Mouse (Mus musculus): ENCODE data around the gene Zfp541. TPM values are rescaled to one million over a fixed set of nuclear protein-coding genes. Genes with fewer than 3 reads are reported as not detected.

The Zfp541 gene
- total and polyA plus RNA-seq, 3 experiments, result 0.01 TPM; not detected in 2

DNA sequence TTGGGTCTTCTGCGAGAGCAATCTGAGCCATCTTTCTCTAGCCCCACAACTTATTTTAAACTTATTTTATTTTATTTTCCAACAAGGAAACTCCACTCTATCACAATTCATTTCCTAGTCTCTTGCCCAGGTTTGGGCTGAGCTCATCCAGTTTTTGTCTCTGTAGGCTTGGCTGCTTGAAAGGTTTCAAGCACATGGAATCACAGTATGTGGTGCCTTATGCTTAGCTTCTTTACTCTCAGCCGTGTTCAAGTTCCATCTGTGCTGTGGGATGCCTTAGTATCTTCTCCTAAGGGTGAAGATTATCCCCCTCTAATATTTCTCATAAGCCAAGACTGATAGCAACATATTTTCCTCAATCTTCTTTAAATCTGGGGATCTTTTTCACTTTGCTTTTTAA is 26.0 kb downstream of the Zfp541 start:
- Histone ChIP-seq H3K4me1 (ENCODE audit: control insufficient read depth in 1 of 2, insufficient read depth in 2 of 2, low read length in 2 of 2) (no peaks in the 10 kb centered on the region), H3K79me2 (ENCODE audit: control insufficient read depth, insufficient read depth, low read length, poor library complexity) (no peaks in the 10 kb centered on the region), H3K9ac (ENCODE audit: control insufficient read depth, low read depth, low read length, poor library complexity, severe bottlenecking) (no peak overlapping the region), H3K9me3 (replicated peaks; ENCODE audit: insufficient read depth, low read length) (no peaks in the 10 kb centered on the region), H3K27ac (ENCODE audit: control insufficient read depth, low read depth, low read length) (no peak overlapping the region), H3K36me3 (ENCODE audit: control insufficient read depth in 1 of 2, insufficient read depth in 2 of 2, low read length in 2 of 2) (no peaks in the 10 kb centered on the region), H3K27me3 (ENCODE audit: control insufficient read depth in 1 of 2, insufficient read depth in 2 of 2, low read length in 2 of 2) (peaks cover 23 to 29% of the 10 kb centered on the region in 2 experiments), H3K4me3 (ENCODE audit: control insufficient read depth in 1 of 2, insufficient read depth in 1 of 2, low read depth in 2 of 2, low read length in 2 of 2) (no peak overlapping the region)
- TF ChIP-seq ZMIZ1 (IDR thresholded peaks at IDR 0.05; ENCODE audit: low read depth, low read length) (no peak), ZNF384 (IDR thresholded peaks at IDR 0.05; ENCODE audit: low read depth, low read length) (no peak), POLR2A (IDR thresholded peaks at IDR 0.05; ENCODE audit: control insufficient read depth in 1 of 2, insufficient read depth in 1 of 2, low read depth in 1 of 2, low read length in 2 of 2, poor library complexity in 1 of 2) (no peak), MAZ (IDR thresholded peaks at IDR 0.05; ENCODE audit: low read depth, low read length) (no peak), MAX (IDR thresholded peaks at IDR 0.05; ENCODE audit: low read length) (no peak), MXI1 (IDR thresholded peaks at IDR 0.05; ENCODE audit: low read depth, low read length) (no peak), NRF1 (IDR thresholded peaks at IDR 0.05; ENCODE audit: insufficient read depth, low read depth, low read length, poor library complexity, severe bottlenecking) (no peak), ZKSCAN1 (IDR thresholded peaks at IDR 0.05; ENCODE audit: low read depth, low read length) (no peak)
- no peak for DNase-seq (ENCODE audit: low read depth, low spot score)

- H3K27ac ChIP-seq (ENCODE audit: control insufficient read depth, low read depth, low read length), result no peak overlapping the region
- H3K36me3 ChIP-seq (ENCODE audit: control insufficient read depth in 1 of 2, insufficient read depth in 2 of 2, low read length in 2 of 2), result peaks cover 0 to 4% of the 10 kb centered on the region in 2 experiments; a peak in 2 of 4 replicates
- DNase-seq (ENCODE audit: low read depth, low spot score), result no peak
- peaks cover 25 to 27% of the 10 kb centered on the region in 2 experiments for H3K27me3 ChIP-seq (ENCODE audit: control insufficient read depth in 1 of 2, insufficient read depth in 2 of 2, low read length in 2 of 2)
- H3K79me2 ChIP-seq (ENCODE audit: control insufficient read depth, insufficient read depth, low read length, poor library complexity), result peaks cover 11% of the 10 kb centered on the region
- H3K4me1 ChIP-seq (ENCODE audit: control insufficient read depth in 1 of 2, insufficient read depth in 2 of 2, low read length in 2 of 2), result peaks cover 0 to 7% of the 10 kb centered on the region in 2 experiments; a peak in 1 of 4 replicates
- H3K9me3 ChIP-seq (replicated peaks; ENCODE audit: insufficient read depth, low read length), result no peaks in the 10 kb centered on the region
- no peak overlapping the region for H3K4me3 ChIP-seq (ENCODE audit: control insufficient read depth in 1 of 2, insufficient read depth in 1 of 2, low read depth in 2 of 2, low read length in 2 of 2)
- no peak for TF ChIP-seq MYB (IDR thresholded peaks at IDR 0.05; ENCODE audit: low read depth, low read length)
- no peak for TF ChIP-seq SMC3 (IDR thresholded peaks at IDR 0.05; ENCODE audit: low read depth, low read length)
- no peak for TF ChIP-seq GATA1 (IDR thresholded peaks at IDR 0.05; ENCODE audit: low read depth, low read length)
- no peak for TF ChIP-seq MAZ (IDR thresholded peaks at IDR 0.05; ENCODE audit: low read depth, low read length)
- TF ChIP-seq KAT2A (conservative IDR thresholded peaks at IDR 0.05; ENCODE audit: low read depth, low read length), result no peak
- no peak for TF ChIP-seq ZC3H11A (IDR thresholded peaks at IDR 0.05; ENCODE audit: low read depth, low read length)
- TF ChIP-seq MXI1 (IDR thresholded peaks at IDR 0.05; ENCODE audit: low read depth, low read length), result no peak
- no peak for TF ChIP-seq EP300 (IDR thresholded peaks at IDR 0.05; ENCODE audit: low read depth in 1 of 2, low read length in 2 of 2)
- no peak for TF ChIP-seq USF1 (IDR thresholded peaks at IDR 0.05; ENCODE audit: low read depth, low read length)
- TF ChIP-seq ETS1 (IDR thresholded peaks at IDR 0.05; ENCODE audit: low read depth, low read length), result no peak
- no peak for TF ChIP-seq E2F4 (IDR thresholded peaks at IDR 0.05; ENCODE audit: borderline replicate concordance, low read depth, low read length)
- no peak for TF ChIP-seq NRF1 (IDR thresholded peaks at IDR 0.05; ENCODE audit: insufficient read depth, low read depth, low read length, poor library complexity, severe bottlenecking)
- no peak for TF ChIP-seq USF2 (IDR thresholded peaks at IDR 0.05; ENCODE audit: borderline replicate concordance in 1 of 2, insufficient read depth in 1 of 2, low read depth in 1 of 2, low read length in 2 of 2)
- TF ChIP-seq MEF2A (IDR thresholded peaks at IDR 0.05; ENCODE audit: extremely low read depth, insufficient replicate concordance, low read depth, low read length, poor library complexity, severe bottlenecking), result no peak
- no peak overlapping the region for H3K9ac ChIP-seq (ENCODE audit: control insufficient read depth, low read depth, low read length, poor library complexity, severe bottlenecking)
Measured at GRCm38 (mm10) chr7:16094592-16094991, 33.0 kb downstream of the Zfp541 start.
